Mouse (Mus musculus) midbrain, embryonic 16.5 days (tissue): ENCODE data around the gene Pick1. TPM values are rescaled to one million over a fixed set of nuclear protein-coding genes. Genes with fewer than 3 reads are reported as not detected.

Source experiments
- ATAC-seq: fragments of 200-750 bp; cut with Nextera tagmentation; 2 replicates; pipeline ENCODE4 v1.8.0; 2017; ENCODE audit warnings: moderate TSS enrichment
- H3K27ac ChIP-seq: fragments of 300-500 bp; sonication (generic); 2 replicates; pipeline ENCODE4 v1.5.1; 2014; ENCODE audit warnings: mild to moderate bottlenecking, low read length, mixed read lengths
- H3K27me3 ChIP-seq: fragments of 300-500 bp; sonication (generic); 2 replicates; pipeline ENCODE4 v1.6.1; 2014; ENCODE audit warnings: low read depth, low read length, mixed read lengths; ENCODE audit not compliant: control insufficient read depth, insufficient read depth
- H3K36me3 ChIP-seq: fragments of 300-500 bp; sonication (generic); 2 replicates; pipeline ENCODE4 v1.6.1; 2014; ENCODE audit warnings: mild to moderate bottlenecking, low read length, moderate library complexity, mixed read lengths; ENCODE audit not compliant: control insufficient read depth, insufficient read depth
- H3K4me1 ChIP-seq: fragments of 300-500 bp; sonication (generic); 2 replicates; pipeline ENCODE4 v1.6.1; 2014; ENCODE audit warnings: mild to moderate bottlenecking, low read length, mixed read lengths; ENCODE audit not compliant: control insufficient read depth, insufficient read depth
- H3K4me2 ChIP-seq: fragments of 300-500 bp; sonication (generic); 2 replicates; pipeline ENCODE4 v1.6.1; 2014; ENCODE audit warnings: mild to moderate bottlenecking, low read length, mixed read lengths
- H3K4me3 ChIP-seq: fragments of 300-500 bp; sonication (generic); 2 replicates; pipeline ENCODE4 v1.5.1; 2014; ENCODE audit warnings: low read depth, mild to moderate bottlenecking, low read length, moderate library complexity, mixed read lengths
- H3K9ac ChIP-seq: fragments of 300-500 bp; sonication (generic); 2 replicates; pipeline ENCODE4 v1.6.1; 2014; ENCODE audit warnings: low read depth, low read length, mixed read lengths
- H3K9me3 ChIP-seq: fragments of 300-500 bp; sonication (generic); replicated peaks from 2 replicates; pipeline ENCODE4 v1.6.1; 2014; ENCODE audit warnings: mild to moderate bottlenecking, low read length, mixed read lengths; ENCODE audit not compliant: control insufficient read depth, poor library complexity, severe bottlenecking
- WGBS: fragments of 180-500 bp; shearing (Covaris S2); extraction: QIAGEN DNeasy Blood & Tissue Kit; methylation state at CpG from one replicate; pipeline ENCODE4 v1.1.7; 2014; 5-methylcytosine and 5-hydroxymethylcytosine counted together
- polyA plus RNA-seq: library from polyadenylated mRNA; unstranded; fragments of >200 nt; fragmentation: Nextera tagmentation; extraction: Ambion mirVana; gene quantifications from 2 replicates; pipeline ENCODE4 v1.2.1, GENCODE M21; 2015

The Pick1 gene
- polyA plus RNA-seq, 1 experiment from 2014 or later = 110 TPM

GRCm38 (mm10) chr15:79244071-79244893 lies 15.3 kb downstream of the Pick1 start:
- Histone ChIP-seq H3K4me2 (no peak overlapping the region), H3K27ac (no peak overlapping the region), H3K27me3 (no peaks in the 10 kb centered on the region), H3K4me1 (no peaks in the 10 kb centered on the region), H3K9me3 (no peaks in the 10 kb centered on the region), H3K9ac (0 out of 2 replicates have a peak overlapping the region, but pooled peaks have one; percentile 16), H3K36me3 (peaks cover 34% of the 10 kb centered on the region), H3K4me3 (no peak overlapping the region)
- WGBS = 72% methylated on average over 7 of the region's 7 CpGs
- ATAC-seq = no peak

- Histone ChIP-seq H3K27ac (no peak overlapping the region), H3K36me3 (peaks cover 25% of the 10 kb centered on the region), H3K27me3 (no peaks in the 10 kb centered on the region), H3K4me1 (no peaks in the 10 kb centered on the region), H3K4me2 (no peak overlapping the region), H3K4me3 (no peak overlapping the region), H3K9me3 (no peaks in the 10 kb centered on the region), H3K9ac (no peak overlapping the region)
- 92% methylated on average over 3 of the region's 3 CpGs for WGBS
- ATAC-seq = no peak
These were observed 16.3 kb downstream of the Pick1 start for GRCm38 (mm10) chr15:79245321-79245720.

DNA sequence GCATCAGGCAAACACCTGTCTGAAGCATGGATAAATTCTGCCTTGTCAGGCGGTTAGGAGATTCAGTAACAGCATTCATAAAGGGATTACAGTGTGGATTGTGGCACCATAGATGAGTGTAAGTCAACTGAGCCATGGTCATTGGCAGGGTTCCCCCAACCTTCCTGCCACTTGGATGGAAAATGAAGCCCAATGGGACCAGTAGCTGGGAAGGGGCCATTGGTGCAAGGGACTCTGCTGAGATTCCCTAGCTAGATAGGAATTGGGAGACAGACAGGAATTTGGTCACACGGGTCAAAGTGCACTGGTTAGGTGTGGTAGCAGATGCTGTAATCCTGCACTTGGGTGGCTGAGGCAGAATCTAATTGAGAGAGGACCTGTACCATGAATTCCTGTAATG lies 21.3 kb downstream of the Pick1 start:
- Histone ChIP-seq H3K27ac (no peak overlapping the region), H3K4me1 (peaks cover 8% of the 10 kb centered on the region; the same call in 1 of the 2 replicates), H3K9ac (no peak overlapping the region), H3K27me3 (peaks cover 20% of the 10 kb centered on the region), H3K4me3 (no peak overlapping the region), H3K36me3 (peaks cover 10% of the 10 kb centered on the region; the same call in 1 of the 2 replicates), H3K4me2 (no peak overlapping the region), H3K9me3 (no peaks in the 10 kb centered on the region)
- 73% methylated on average over 2 of the region's 2 CpGs for WGBS
- ATAC-seq = no peak

DNA sequence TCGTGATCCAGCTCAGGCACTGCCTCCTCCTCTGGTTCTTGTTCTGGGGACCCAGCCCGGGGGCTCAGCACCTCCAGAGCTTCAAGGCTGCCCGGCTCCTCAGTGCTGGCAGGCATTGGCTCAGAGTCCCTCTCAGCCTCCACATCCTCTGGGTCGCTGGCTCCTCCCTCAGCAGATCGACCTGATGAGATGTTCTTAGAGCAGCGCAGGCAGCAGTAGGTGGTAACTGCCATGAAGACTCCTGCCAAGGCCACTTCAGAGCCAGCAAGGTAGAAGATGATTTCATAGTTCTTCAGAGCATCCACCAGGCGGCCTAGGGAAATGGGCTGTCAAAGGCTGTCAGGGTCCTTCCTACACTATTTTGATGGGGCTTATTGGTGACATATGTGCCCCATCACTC lies 22.2 kb downstream of the Pick1 start:
- 57% methylated on average over 7 of the region's 7 CpGs for WGBS
- peaks cover 7% of the 10 kb centered on the region; the same call in 1 of the 2 replicates for H3K36me3 ChIP-seq
- no peaks in the 10 kb centered on the region for H3K9me3 ChIP-seq
- H3K9ac ChIP-seq = no peak overlapping the region
- H3K27ac ChIP-seq = no peak overlapping the region
- H3K4me1 ChIP-seq = peaks cover 8% of the 10 kb centered on the region; the same call in 1 of the 2 replicates
- ATAC-seq = 0 out of 2 replicates have a peak, but pooled peaks have one; percentile 1
- no peak overlapping the region for H3K4me2 ChIP-seq
- H3K27me3 ChIP-seq = peaks cover 20% of the 10 kb centered on the region
- no peak overlapping the region for H3K4me3 ChIP-seq

DNA sequence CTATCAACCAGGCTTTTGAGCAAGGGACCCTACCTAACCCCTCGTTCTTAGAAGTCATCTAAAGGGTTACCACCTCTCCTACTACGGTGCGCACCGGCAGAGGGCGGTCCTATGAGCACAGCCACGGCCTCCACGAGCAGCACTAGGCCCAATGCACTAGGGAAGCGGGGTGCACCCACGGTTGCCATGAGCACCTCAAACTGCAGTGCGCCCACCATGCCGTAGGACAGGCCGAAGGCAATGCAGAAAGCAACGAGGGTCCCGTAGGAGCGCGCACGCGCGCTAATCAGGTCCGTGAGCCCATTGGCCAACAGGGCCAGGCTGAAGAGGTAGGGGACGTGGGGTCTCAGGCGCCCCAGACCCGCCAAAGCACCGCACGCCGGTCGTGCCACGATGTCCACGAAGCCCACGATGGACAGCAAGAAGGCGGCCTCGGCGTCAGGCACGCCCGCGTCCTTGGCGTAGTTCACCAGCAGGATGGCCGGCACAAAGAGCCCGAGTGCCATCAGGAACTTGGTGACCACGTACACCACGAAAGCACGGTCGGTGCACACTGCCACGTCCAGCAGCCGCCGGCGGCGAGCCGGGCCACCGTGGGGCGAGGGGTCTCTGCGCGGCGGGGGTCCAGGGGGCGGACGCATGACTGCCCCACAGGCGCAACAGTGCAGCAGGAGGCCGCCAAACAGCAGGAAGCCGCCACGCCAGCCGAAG lies 23.0 kb downstream of the Pick1 start:
- H3K9me3 ChIP-seq = no peaks in the 10 kb centered on the region
- H3K36me3 ChIP-seq = peaks cover 2% of the 10 kb centered on the region; the same call in 1 of the 2 replicates
- ATAC-seq = peak; percentile 63
- H3K27me3 ChIP-seq = peaks cover 20% of the 10 kb centered on the region
- H3K9ac ChIP-seq = peak overlapping the region; percentile 68
- 2% methylated on average over 60 of the region's 61 CpGs for WGBS
- H3K4me3 ChIP-seq = peak overlapping the region; percentile 40
- H3K4me2 ChIP-seq = peak overlapping the region; percentile 80
- no peak overlapping the region for H3K27ac ChIP-seq
- peaks cover 8% of the 10 kb centered on the region; the same call in 1 of the 2 replicates for H3K4me1 ChIP-seq

DNA sequence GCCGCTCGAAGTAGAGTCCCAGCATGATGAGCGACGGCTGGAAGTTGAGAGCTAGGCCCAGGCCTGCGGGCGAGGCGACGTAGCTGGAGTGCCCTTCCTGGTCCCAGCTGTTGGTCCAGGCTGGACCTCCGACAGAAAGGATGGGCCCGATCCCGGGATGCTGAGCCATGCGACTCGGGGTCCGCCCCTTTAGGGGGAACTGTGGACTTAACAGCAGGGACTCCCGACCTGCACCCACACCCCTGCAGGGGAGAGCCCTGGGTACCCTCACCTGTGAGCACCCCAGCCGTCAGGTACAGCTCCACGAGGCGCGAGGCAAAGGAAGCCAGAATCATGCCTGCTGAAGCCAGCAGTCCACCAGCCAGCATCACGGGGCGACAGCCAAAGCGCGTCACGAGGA lies 23.6 kb downstream of the Pick1 start:
- H3K9me3 ChIP-seq = no peaks in the 10 kb centered on the region
- H3K36me3 ChIP-seq = peaks cover 2% of the 10 kb centered on the region; the same call in 1 of the 2 replicates
- H3K27me3 ChIP-seq = peaks cover 20% of the 10 kb centered on the region
- peak overlapping the region; percentile 68 for H3K9ac ChIP-seq
- H3K4me3 ChIP-seq = peak overlapping the region; percentile 40
- no peak overlapping the region for H3K27ac ChIP-seq
- WGBS = 32% methylated on average over 24 of the region's 24 CpGs
- ATAC-seq = 0 out of 2 replicates have a peak, but pooled peaks have one; percentile 6
- H3K4me1 ChIP-seq = peaks cover 8% of the 10 kb centered on the region; the same call in 1 of the 2 replicates
- peak overlapping the region; percentile 80 for H3K4me2 ChIP-seq

- Histone ChIP-seq H3K9me3 (no peaks in the 10 kb centered on the region), H3K4me1 (peaks cover 8% of the 10 kb centered on the region; the same call in 1 of the 2 replicates), H3K4me2 (no peak within 1 kb of the TSS), H3K36me3 (no peaks in the 10 kb centered on the region), H3K9ac (no peak within 1 kb of the TSS), H3K27me3 (peaks cover 21% of the 10 kb centered on the region), H3K4me3 (no peak within 1 kb of the TSS), H3K27ac (no peak within 1 kb of the TSS)
- no peak for ATAC-seq
- 13% methylated on average over 3 of the region's 3 CpGs for WGBS
These were observed 25.7 kb downstream of the Pick1 start, which contains the start of gene Slc16a8 for GRCm38 (mm10) chr15:79254661-79255060. Gene Slc16a8 (minus strand): TSS chr15:79254761.

DNA sequence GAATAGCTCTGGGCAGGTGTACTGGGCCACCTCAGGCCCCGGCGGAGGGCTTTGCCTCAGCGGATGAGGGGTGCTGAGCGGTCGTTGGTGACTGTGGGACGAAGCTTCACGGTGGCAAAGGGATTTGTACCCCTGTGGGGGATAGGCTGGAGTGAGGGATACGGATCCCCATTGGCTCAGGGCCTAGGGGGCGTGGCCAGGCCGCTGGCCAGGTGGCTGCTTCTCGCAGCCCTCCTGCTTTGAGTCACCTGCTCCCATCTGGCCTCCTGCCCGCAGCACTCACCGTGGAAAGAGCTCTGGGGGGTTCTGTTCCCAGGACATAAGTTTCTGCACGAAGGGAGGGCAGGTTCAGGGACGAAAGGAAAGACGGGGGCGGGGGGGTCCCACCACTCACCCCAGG lies 29.5 kb downstream of the Pick1 start:
- Histone ChIP-seq H3K4me3 (no peak overlapping the region), H3K27me3 (peaks cover 35% of the 10 kb centered on the region)
- 32% methylated on average over 17 of the region's 17 CpGs for whole genome bisulfite sequencing

More for the DNA sequence above, 29.5 kb downstream of the Pick1 start:
- no peaks in the 10 kb centered on the region for H3K36me3 ChIP-seq
- H3K9ac ChIP-seq = no peak overlapping the region
- H3K4me1 ChIP-seq = peaks cover 10% of the 10 kb centered on the region
- no peak overlapping the region for H3K27ac ChIP-seq
- ATAC-seq = no peak
- H3K4me2 ChIP-seq = no peak overlapping the region
- H3K9me3 ChIP-seq = no peaks in the 10 kb centered on the region
